Mouse (Mus musculus) megakaryocyte, embryonic 14.5 days (primary cell): ENCODE measurements at regions not wholly inside any gene's neighbourhood (a gene's known extent, or its start where the extent isn't known, plus 50 kb on each side); places are given as distances from the start of the nearest gene placed in this dataset.

ENCODE experiments used
- H3K27me3 ChIP-seq: replicated peaks from 2 replicates; pipeline ENCODE3; 2012; ENCODE audit warnings: inconsistent platforms
- H3K36me3 ChIP-seq: replicated peaks from 2 replicates; pipeline ENCODE3; 2012; ENCODE audit warnings: low read length, inconsistent platforms, mixed read lengths
- H3K4me1 ChIP-seq: 2 replicates; pipeline ENCODE4 v1.6.1; 2012; ENCODE audit warnings: inconsistent platforms
- H3K4me3 ChIP-seq: replicated peaks from 2 replicates; pipeline ENCODE3; 2012; ENCODE audit warnings: moderate library complexity, mild to moderate bottlenecking, inconsistent platforms
- H3K9me3 ChIP-seq: 2 replicates; pipeline ENCODE4 v1.6.1; 2012; ENCODE audit warnings: inconsistent platforms
- FLI1 ChIP-seq: IDR thresholded peaks from 2 replicates; pipeline ENCODE4 v1.6.1; 2012; ENCODE audit warnings: low read length, inconsistent platforms, mixed read lengths
- GATA1 ChIP-seq: IDR thresholded peaks from 3 replicates; pipeline ENCODE4 v1.6.1; 2012; ENCODE audit warnings: mixed read lengths, low read length, inconsistent platforms, borderline replicate concordance

DNA sequence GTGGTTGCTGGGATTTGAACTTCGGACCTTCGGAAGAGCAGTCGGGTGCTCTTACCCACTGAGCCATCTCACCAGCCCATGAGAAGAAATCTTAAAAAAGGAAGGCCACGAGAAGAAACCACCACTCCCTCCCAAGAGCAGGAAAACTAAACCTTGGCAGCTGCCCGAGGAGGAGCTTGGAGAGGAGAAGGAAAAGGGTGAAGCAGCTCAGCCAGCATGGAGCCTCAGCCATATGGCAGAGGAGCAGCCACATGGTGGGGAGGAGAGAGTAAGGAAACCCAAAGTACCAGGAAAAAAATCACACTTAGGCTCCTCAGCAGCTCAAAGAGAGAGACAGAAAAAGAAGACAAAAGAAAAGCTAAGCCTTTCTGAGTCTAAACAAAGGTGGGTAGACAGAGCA is 210.3 kb downstream of the Gm10260 start:
- Histone ChIP-seq H3K27me3 (peaks cover 7% of the 10 kb centered on the region), H3K36me3 (no peaks in the 10 kb centered on the region), H3K4me3 (no peak overlapping the region), H3K4me1 (peaks cover 3% of the 10 kb centered on the region; the same call in 1 of the 2 replicates), H3K9me3 (peaks cover 8% of the 10 kb centered on the region; the same call in 1 of the 2 replicates)
- TF ChIP-seq FLI1 (no peak), GATA1 (no peak)

DNA sequence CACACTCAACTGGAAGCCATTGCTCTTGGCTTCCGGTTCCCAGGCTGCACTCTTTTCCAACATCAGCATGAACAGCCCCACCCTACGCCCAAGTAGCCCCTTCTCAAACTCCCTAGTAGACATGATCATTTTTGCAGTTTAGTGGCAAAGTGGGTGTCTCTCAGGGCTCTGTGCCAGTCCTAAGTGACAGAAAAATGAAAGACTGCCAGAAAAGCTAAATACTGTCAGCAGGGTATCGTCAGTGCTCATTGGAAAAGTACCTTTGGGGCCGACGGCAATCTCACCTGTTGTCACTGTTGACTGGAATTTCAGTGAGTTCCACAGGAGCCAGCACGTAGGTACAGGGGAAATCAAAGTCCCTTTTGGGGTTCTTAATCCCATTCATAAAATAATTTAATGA is 211.0 kb downstream of the Gm10260 start:
- TF ChIP-seq GATA1 (no peak), FLI1 (no peak)
- peaks cover 3% of the 10 kb centered on the region; the same call in 1 of the 2 replicates for H3K4me1 ChIP-seq

DNA sequence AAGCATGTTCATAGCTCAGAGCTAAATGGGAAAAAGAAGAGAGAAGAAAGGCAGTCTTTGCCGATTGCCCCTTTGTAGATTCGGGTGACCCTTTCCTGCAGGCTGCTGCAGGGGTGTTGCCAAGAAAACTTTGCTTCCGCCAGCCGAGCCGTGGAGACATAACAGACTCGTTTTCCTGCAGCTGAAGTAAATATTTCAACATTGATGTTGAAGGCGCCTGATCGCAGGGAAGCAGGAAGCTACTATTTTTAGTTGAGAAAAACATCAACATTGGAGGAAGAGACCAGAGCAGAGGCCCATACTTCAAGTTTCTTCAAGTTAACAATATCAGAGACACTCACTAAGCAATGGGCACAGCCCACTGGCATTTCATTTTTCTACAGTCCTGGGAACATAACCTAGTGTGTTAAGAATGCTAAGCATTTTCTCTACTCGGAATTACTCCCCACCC is 211.9 kb downstream of the Gm10260 start:
- H3K4me1 ChIP-seq = peaks cover 3% of the 10 kb centered on the region; the same call in 1 of the 2 replicates
- H3K27me3 ChIP-seq = peaks cover 9% of the 10 kb centered on the region
- no peak for TF ChIP-seq GATA1
- no peak for TF ChIP-seq FLI1
- no peak overlapping the region for H3K4me3 ChIP-seq
- no peaks in the 10 kb centered on the region for H3K36me3 ChIP-seq
- H3K9me3 ChIP-seq = peaks cover 11% of the 10 kb centered on the region; the same call in 1 of the 2 replicates

More for the DNA sequence above, 211.0 kb downstream of the Gm10260 start:
- Histone ChIP-seq H3K27me3 (peaks cover 7% of the 10 kb centered on the region), H3K4me3 (no peak overlapping the region), H3K9me3 (peaks cover 11% of the 10 kb centered on the region; the same call in 1 of the 2 replicates), H3K36me3 (no peaks in the 10 kb centered on the region)

DNA sequence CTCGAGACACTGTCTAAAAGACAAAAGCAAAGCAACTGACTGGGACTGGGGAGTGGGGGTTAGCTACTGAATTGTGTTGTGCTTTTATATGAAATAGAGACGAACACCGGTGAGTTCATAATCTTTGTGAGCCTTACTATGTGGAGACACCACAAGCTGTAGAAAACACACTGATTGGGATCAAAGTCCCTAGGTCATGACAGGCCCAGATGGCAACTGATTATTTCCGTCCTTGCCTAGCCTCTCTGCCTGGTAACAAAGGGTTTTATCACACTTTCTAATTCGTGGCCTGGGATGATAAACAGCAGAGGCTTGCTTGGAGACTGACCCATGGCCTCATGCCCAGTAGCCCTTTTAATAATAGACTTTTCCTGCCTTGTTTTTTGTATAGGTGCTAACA is 213.5 kb downstream of the Gm10260 start:
- no peak for TF ChIP-seq FLI1
- Histone ChIP-seq H3K9me3 (peaks cover 11% of the 10 kb centered on the region; the same call in 1 of the 2 replicates), H3K4me3 (no peak overlapping the region), H3K27me3 (peaks cover 11% of the 10 kb centered on the region), H3K4me1 (peaks cover 3% of the 10 kb centered on the region; the same call in 1 of the 2 replicates), H3K36me3 (no peaks in the 10 kb centered on the region)

DNA sequence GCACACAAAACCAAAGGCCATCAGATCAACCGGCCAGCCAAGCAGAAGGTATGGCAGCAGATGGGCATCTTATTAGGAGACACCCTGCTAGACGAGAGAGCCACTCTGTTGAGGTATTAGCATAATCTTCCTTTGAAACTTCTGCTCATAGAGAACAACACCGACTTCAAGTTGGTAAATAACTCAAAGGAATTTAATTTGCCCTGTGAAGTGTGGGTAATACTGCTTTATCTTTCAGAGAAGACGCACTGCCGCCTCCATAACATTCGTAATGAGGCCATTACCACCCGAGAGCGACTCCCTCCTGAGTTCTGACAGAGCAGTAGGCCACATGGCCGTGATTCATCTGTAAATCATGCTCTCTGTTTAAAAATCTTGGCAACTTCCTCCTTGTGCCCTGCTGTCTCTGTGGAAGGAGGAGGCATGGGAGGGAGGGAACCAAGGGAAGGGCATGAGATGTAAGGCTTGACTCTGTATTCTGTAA is 214.4 kb downstream of the Gm10260 start:
- Histone ChIP-seq H3K36me3 (no peaks in the 10 kb centered on the region), H3K27me3 (peaks cover 10% of the 10 kb centered on the region), H3K4me1 (peaks cover 3% of the 10 kb centered on the region; the same call in 1 of the 2 replicates), H3K4me3 (no peak overlapping the region), H3K9me3 (peaks cover 13% of the 10 kb centered on the region; the same call in 1 of the 2 replicates)
- TF ChIP-seq GATA1 (no peak), FLI1 (no peak)

DNA sequence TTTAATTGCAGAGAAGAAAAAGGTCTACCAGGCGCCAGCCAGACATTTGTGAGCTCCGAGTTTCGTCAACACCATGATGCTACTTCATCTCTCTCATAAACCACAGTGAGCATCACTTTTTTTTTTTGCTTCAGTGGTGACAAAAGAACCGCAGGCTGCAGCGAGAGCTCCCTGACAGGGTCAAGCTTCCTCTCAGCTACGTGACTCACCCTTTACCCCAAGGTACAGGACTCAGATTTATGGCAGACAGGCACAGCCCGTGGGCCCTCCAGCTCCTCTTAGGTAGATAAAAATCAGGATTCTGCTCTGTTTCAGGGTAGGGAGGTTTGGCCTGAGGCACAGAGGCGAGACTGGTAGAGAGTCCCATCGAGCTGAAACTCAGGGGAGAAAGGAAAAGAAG is 220.7 kb downstream of the Gm10260 start:
- TF ChIP-seq GATA1 (no peak), FLI1 (no peak)
- Histone ChIP-seq H3K4me1 (no peaks in the 10 kb centered on the region), H3K36me3 (no peaks in the 10 kb centered on the region), H3K9me3 (peaks cover 6% of the 10 kb centered on the region; the same call in 1 of the 2 replicates), H3K27me3 (peaks cover 28% of the 10 kb centered on the region), H3K4me3 (no peak overlapping the region)

DNA sequence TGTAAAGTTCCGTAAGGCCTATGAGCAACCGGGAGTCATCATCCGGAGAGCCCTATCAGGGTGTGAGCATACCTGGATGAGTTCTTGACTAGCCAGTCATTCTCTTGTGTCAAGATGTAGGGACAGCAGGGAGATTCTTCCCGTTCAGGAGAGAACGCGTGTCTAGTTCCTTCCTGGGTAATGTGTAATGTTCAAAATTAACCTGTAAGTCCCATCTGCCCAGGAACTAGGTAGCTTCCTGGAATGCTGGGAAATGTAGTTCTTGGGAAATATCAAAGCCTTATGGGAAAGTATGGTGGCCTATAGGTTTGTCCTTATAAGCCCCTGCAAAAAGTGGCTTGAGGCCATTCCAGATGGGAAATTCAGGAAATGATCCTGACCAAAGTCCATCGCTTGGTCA is 222.0 kb downstream of the Gm10260 start:
- no peaks in the 10 kb centered on the region for H3K36me3 ChIP-seq
- no peaks in the 10 kb centered on the region for H3K4me1 ChIP-seq
- H3K4me3 ChIP-seq = no peak overlapping the region
- TF ChIP-seq GATA1 (no peak), FLI1 (no peak)
- peaks cover 31% of the 10 kb centered on the region for H3K27me3 ChIP-seq
- peaks cover 5% of the 10 kb centered on the region; the same call in 1 of the 2 replicates for H3K9me3 ChIP-seq

DNA sequence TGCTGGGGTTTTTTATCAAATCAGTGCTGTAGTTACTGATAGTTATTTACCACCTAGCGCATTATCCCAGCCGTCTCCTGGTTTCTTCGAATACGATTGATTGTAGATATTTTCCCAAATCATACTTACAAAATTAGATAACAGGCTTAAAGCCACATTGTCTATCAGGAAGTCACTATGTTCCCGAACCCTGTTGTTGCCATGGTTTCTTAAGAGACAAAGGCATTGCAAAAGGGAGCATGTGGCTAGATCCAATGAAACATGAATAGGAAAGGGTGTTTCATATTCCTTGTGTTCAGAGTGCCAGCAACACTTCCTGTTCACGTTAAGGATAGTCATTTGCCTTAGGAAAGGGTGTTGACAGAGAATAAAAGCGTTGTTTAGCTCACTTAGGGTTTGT is 222.7 kb downstream of the Gm10260 start:
- peaks cover 35% of the 10 kb centered on the region for H3K27me3 ChIP-seq
- H3K9me3 ChIP-seq = peaks cover 5% of the 10 kb centered on the region; the same call in 1 of the 2 replicates
- H3K36me3 ChIP-seq = no peaks in the 10 kb centered on the region
- H3K4me1 ChIP-seq = no peaks in the 10 kb centered on the region
- no peak overlapping the region for H3K4me3 ChIP-seq
- TF ChIP-seq FLI1 (no peak), GATA1 (no peak)

DNA sequence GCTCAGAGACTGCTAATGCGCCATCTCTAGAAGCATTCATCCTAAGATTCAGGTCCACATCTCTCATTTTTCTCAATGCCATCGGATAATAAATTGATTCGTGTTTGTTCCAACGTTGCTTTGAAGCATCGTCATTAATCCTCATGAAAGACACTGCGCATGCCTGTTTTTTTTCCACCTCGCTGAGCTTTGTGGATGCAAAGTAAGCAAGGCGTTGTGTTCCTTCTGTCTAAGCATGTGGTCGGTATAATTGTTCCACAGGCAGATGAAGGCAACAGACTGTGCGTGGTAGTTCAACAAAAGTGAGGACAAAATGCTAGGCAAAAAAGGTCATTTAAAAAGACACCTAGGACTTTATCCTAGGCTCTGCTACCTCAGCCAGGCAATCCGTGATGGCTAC is 223.2 kb downstream of the Gm10260 start:
- Histone ChIP-seq H3K4me3 (no peak overlapping the region), H3K9me3 (peaks cover 5% of the 10 kb centered on the region; the same call in 1 of the 2 replicates), H3K27me3 (peaks cover 35% of the 10 kb centered on the region), H3K36me3 (no peaks in the 10 kb centered on the region), H3K4me1 (no peaks in the 10 kb centered on the region)
- TF ChIP-seq GATA1 (no peak), FLI1 (no peak)

DNA sequence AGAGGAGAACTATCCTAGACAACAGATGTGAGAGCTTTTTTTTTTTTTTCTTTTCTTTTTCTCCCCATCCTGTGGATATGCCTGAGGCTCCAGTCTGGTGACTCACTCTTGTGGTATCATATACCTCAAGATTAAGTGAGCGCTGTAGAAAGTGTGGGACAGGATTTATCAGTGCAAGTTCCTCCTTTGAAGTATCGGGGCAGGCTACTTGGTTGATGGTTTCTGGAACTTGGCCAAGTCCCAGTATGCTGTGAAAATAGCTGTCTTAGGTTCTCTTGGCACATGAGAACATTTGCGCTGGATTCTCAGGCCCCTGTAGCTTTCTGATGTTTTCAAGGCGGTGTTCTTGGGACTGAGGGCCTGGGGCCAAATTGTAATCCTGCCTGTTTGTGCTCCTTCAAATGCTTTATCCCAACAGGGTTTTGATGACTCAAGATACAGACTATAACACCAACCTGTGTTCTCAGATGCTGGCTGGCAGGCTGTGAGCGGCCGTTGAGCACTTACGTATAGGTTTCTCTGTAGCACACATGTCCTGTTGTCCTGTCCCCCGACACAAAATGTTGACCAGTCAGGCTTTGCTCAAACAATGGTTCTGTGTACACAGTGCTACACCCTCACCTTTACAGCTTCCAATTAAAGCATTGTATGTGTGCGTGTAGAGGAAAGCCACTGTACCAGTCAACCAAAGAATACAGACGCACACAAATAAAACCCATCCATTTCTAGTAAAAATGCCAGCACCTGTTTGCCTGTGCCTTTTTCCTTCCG is 226.4 kb downstream of the Gm10260 start:
- no peaks in the 10 kb centered on the region for H3K4me1 ChIP-seq
- H3K27me3 ChIP-seq = peaks cover 36% of the 10 kb centered on the region
- TF ChIP-seq FLI1 = no peak
- H3K9me3 ChIP-seq = no peaks in the 10 kb centered on the region
- H3K36me3 ChIP-seq = no peaks in the 10 kb centered on the region
- no peak overlapping the region for H3K4me3 ChIP-seq

DNA sequence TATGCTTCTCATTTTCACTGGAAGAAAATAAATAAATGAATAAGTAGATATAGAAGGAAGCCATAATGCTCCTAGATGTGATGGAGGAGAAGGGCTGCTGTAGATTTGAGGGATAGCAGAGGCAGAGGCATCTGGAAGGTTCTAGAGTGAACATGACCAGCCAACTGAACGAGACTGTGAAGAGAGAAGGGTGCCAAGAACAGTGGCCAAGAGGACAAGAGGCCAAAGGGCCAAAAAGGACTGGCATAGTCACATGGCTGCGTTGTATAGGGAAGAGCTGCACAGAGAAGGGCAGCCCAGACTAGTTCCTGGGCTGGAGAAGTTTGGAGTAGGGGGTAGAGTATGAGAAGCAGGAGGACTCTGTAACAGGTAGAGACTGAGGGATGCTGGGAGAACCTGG is 229.3 kb downstream of the Gm10260 start:
- no peaks in the 10 kb centered on the region for H3K36me3 ChIP-seq
- TF ChIP-seq FLI1 (no peak), GATA1 (no peak)
- H3K4me3 ChIP-seq = no peak overlapping the region
- H3K9me3 ChIP-seq = 0 out of 2 replicates have a peak, but pooled peaks cover 3% of the 10 kb centered on the region
- peaks cover 29% of the 10 kb centered on the region for H3K27me3 ChIP-seq
- H3K4me1 ChIP-seq = no peaks in the 10 kb centered on the region
